Mouse (Mus musculus) liver, postnatal 0 days (tissue): ENCODE data around the gene Pias1. TPM values are rescaled to one million over a fixed set of nuclear protein-coding genes. Genes with fewer than 3 reads are reported as not detected.

ENCODE experiments used
- ATAC-seq: fragments of 200-750 bp; cut with Nextera tagmentation; 2 replicates; pipeline ENCODE4 v1.8.0; 2017; ENCODE audit warnings: mild to moderate bottlenecking, moderate library complexity
- DNase-seq: peaks from one replicate; pipeline ENCODE4 v3.0.0-alpha.2; 2016
- H3K27ac ChIP-seq: fragments of 300-500 bp; sonication (generic); 2 replicates; pipeline ENCODE4 v1.5.1; 2014; ENCODE audit warnings: antibody characterized with exemption, moderate library complexity, mild to moderate bottlenecking, low read depth
- H3K27me3 ChIP-seq: fragments of 300-500 bp; sonication (generic); 2 replicates; pipeline ENCODE4 v1.6.1; 2014; ENCODE audit warnings: low read length, control low read depth, mixed read lengths; ENCODE audit not compliant: insufficient read depth
- H3K36me3 ChIP-seq: fragments of 300-500 bp; sonication (generic); replicated peaks from 2 replicates; pipeline ENCODE4 v1.6.1; 2014; ENCODE audit warnings: mild to moderate bottlenecking, control low read depth, low read length, moderate library complexity, mixed read lengths; ENCODE audit not compliant: insufficient read depth
- H3K4me1 ChIP-seq: fragments of 300-500 bp; sonication (generic); 2 replicates; pipeline ENCODE4 v1.6.1; 2014; ENCODE audit warnings: antibody characterized with exemption, mild to moderate bottlenecking, control low read depth; ENCODE audit not compliant: insufficient read depth
- H3K4me2 ChIP-seq: fragments of 300-500 bp; sonication (generic); 2 replicates; pipeline ENCODE4 v1.6.1; 2014; ENCODE audit warnings: low read depth, mild to moderate bottlenecking, low read length, moderate library complexity, mixed read lengths
- H3K4me3 ChIP-seq: fragments of 300-500 bp; sonication (generic); 2 replicates; pipeline ENCODE4 v1.5.1; 2014; ENCODE audit warnings: low read depth, low read length
- H3K9ac ChIP-seq: fragments of 300-500 bp; sonication (generic); replicated peaks from 2 replicates; pipeline ENCODE4 v1.6.1; 2014; ENCODE audit warnings: mild to moderate bottlenecking, moderate library complexity
- H3K9me3 ChIP-seq: fragments of 300-500 bp; sonication (generic); 2 replicates; pipeline ENCODE4 v1.6.1; 2016; ENCODE audit warnings: mild to moderate bottlenecking, control low read depth, low read length, mixed read lengths
- CTCF ChIP-seq: sonication (generic); IDR thresholded peaks from 2 replicates; pipeline ENCODE4 v1.5.1; 2016; ENCODE audit warnings: antibody characterized with exemption, low read depth
- EP300 ChIP-seq: IDR thresholded peaks from 2 replicates; pipeline ENCODE4 v1.6.1; 2016; ENCODE audit warnings: antibody characterized with exemption, low read depth, mild to moderate bottlenecking
- WGBS: fragments of 180-500 bp; shearing (Covaris S2); extraction: QIAGEN DNeasy Blood & Tissue Kit; methylation state at CpG from one replicate; pipeline ENCODE4 v1.1.7; 2014; ENCODE audit not compliant: insufficient replicate concordance; 5-methylcytosine and 5-hydroxymethylcytosine counted together
- polyA plus RNA-seq: library from polyadenylated mRNA; unstranded; fragments of >200 nt; fragmentation: Nextera tagmentation; extraction: Ambion mirVana; gene quantifications from 2 replicates; pipeline ENCODE4 v1.2.1, GENCODE M21; 2015

Pias1 gene
- polyA plus RNA-seq, 1 experiment from 2014 or later = 20.9 TPM

DNA sequence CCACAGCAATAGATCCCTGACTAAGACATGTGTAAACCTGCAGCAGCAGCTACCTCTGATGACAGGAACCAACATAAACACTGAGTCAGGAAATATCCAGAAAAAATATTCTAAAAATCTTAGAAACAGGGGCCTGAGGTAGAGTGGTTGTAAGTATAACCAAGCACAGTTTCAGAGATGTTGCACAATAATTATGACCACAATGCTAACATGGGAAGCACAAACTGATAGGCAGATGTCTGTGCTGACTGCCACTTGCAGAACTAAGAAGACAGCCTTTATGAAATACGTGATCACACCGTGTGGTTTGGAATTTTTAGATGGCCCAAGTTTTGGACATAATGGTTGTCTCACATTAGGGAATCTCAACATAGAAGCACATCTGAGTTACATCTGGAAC, 83.9 kb downstream of the Pias1 start:
- 84% methylated on average over 2 of the region's 2 CpGs for WGBS
- H3K9me3 ChIP-seq = no peaks in the 10 kb centered on the region
- DNase-seq = no peak
- no peak overlapping the region for H3K27ac ChIP-seq
- H3K9ac ChIP-seq = no peak overlapping the region
- H3K4me2 ChIP-seq = no peak overlapping the region
- H3K4me3 ChIP-seq = no peak overlapping the region
- H3K36me3 ChIP-seq = peaks cover 29% of the 10 kb centered on the region
- H3K27me3 ChIP-seq = no peaks in the 10 kb centered on the region
- no peak for ATAC-seq
- TF ChIP-seq CTCF = no peak
- no peak for TF ChIP-seq EP300
- H3K4me1 ChIP-seq = no peaks in the 10 kb centered on the region

DNA sequence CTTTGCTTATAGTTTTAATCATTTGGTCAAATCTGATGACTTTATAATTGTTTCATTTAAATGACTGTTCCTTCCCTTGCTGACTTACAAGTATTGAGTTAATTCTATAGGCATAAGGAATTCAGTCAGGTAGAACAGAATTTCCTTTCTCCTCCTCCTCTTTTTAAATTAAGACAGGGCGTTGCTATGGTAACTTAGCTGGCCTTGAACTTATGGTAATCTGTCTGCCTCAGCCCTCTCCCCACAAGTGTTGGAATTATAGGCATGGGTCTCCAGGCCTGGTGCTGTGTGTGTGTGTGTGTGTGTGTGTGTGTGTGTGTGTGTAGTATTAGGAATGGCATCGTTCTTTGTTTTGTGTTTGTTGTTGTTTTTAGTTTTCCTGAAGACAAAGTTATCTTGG, 86.0 kb downstream of the Pias1 start:
- Histone ChIP-seq H3K9me3 (no peaks in the 10 kb centered on the region), H3K4me1 (no peaks in the 10 kb centered on the region), H3K9ac (no peak overlapping the region), H3K4me3 (no peak overlapping the region), H3K27me3 (no peaks in the 10 kb centered on the region), H3K27ac (no peak overlapping the region), H3K36me3 (peaks cover 27% of the 10 kb centered on the region), H3K4me2 (no peak overlapping the region)
- TF ChIP-seq CTCF = no peak
- TF ChIP-seq EP300 = no peak
- ATAC-seq (no peak), DNase-seq (no peak)
- WGBS = 87% methylated on average over 2 of the region's 2 CpGs

DNA sequence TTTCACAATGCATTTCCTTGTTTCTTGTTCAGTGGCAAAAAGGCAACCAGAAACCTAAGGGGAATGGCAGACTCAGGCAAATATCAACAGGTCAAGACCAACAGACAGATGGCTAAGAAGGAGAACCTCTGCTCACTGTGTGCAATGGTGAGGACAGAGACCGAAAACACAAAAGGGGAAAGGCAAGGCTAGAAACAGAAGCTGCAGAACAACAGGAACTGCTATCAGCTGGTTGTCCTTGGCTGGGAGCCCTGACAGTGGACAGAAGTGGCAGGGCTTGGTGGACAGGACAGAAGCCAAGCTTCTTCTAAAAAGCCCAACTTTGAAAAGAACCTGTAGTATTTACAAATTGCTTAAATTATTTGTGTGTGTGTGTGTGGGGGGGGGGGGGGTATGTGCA, 93.2 kb downstream of the Pias1 start:
- no peak for ATAC-seq
- Histone ChIP-seq H3K27ac (peak overlapping the region; percentile 48; the same call in 1 of the 2 replicates), H3K9ac (no peak overlapping the region), H3K9me3 (no peaks in the 10 kb centered on the region), H3K4me3 (no peak overlapping the region), H3K4me2 (no peak overlapping the region), H3K4me1 (no peaks in the 10 kb centered on the region), H3K27me3 (no peaks in the 10 kb centered on the region), H3K36me3 (peaks cover 47% of the 10 kb centered on the region)
- TF ChIP-seq CTCF (no peak), EP300 (no peak)
- no peak for DNase-seq
- 52% methylated on average over 1 of the region's 1 CpGs for WGBS

DNA sequence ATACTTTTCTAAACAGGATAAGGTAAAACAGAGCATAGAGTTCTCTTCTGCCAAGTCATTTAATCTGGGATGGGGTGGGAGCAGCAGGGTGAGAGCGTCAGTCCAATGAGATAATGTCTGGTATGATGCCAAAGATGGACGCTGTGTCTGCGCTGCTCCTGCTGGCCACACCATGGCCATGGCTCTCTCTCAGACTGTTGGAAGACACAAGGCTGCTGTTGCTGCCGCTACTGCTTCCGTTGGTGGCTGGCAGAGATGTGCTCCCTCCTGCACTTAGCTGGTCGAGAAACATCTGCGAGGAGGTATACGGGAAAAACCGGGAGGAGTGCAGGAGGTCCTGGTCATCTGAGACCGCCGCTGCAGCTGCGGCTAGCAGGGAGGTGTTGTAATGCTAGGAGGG, 105.9 kb downstream of the Pias1 start:
- no peak for DNase-seq
- TF ChIP-seq CTCF = no peak
- no peak for TF ChIP-seq EP300

DNA sequence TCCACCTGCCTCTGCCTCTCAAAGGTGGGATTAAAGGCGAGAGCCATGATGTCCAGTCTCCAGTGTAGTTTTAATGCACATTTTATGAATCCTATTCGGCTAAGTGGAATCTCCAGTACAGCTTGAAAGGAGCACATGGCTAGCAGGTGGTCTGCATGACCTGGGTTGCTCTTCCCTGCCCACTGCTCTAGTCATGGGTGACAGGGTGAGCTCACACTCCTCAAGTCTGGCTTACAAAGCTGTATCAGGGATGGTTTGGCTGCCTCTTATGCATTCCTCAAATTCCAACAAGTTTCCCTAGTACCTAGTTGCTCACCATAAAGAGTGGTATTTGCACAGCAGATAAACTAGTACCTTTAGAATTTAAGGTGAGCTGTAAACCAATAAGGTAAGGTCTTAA, 109.9 kb downstream of the Pias1 start:
- 83% methylated on average over 2 of the region's 2 CpGs for WGBS
- no peak for TF ChIP-seq CTCF
- no peak for TF ChIP-seq EP300
- peaks cover 28% of the 10 kb centered on the region for H3K36me3 ChIP-seq
- no peak overlapping the region for H3K27ac ChIP-seq
- H3K4me2 ChIP-seq = no peak overlapping the region
- H3K27me3 ChIP-seq = no peaks in the 10 kb centered on the region
- ATAC-seq (no peak), DNase-seq (no peak)
- no peak overlapping the region for H3K4me3 ChIP-seq
- H3K9me3 ChIP-seq = no peaks in the 10 kb centered on the region
- no peak overlapping the region for H3K9ac ChIP-seq
- no peaks in the 10 kb centered on the region for H3K4me1 ChIP-seq

More for the DNA sequence above, 105.9 kb downstream of the Pias1 start:
- ATAC-seq = no peak
- Histone ChIP-seq H3K9ac (no peak overlapping the region), H3K36me3 (peaks cover 51% of the 10 kb centered on the region), H3K9me3 (no peaks in the 10 kb centered on the region), H3K27ac (no peak overlapping the region), H3K4me1 (no peaks in the 10 kb centered on the region), H3K27me3 (no peaks in the 10 kb centered on the region), H3K4me3 (no peak overlapping the region), H3K4me2 (no peak overlapping the region)
- whole genome bisulfite sequencing = 86% methylated on average over 12 of the region's 12 CpGs

DNA sequence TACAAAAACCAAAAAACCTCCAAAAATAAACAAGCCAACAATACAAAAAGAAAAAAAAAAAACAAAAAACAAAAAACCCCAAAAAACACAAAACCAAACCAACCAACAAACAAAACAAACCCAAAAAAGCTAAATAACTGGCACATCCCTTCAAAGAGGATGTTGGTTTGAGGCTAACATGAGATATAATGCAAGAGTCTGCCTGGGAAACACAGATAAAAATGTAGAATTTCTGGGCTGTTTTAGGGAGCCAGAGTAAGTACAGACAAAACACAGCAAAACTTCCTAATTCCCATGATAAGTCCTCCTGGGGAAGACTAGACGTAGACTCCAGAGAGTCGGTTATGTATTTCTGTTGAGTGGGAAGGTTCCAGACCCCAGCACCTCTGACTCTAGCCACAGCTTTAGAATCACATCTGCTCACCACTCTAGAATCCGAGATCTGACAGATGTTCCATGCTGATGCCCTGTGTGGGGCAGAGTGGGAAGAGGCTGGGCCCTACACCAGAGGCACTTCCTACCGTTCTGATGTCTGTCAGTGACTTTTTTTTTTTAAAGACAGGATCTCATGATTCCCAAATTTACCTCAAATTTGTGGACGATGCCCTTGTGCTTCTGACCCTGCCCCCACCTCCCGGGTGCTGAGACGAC, 110.6 kb downstream of the Pias1 start:
- no peak for TF ChIP-seq EP300
- no peak for TF ChIP-seq CTCF
- DNase-seq (no peak), ATAC-seq (0 out of 2 replicates have a peak, but pooled peaks have one; percentile 23)
- H3K9me3 ChIP-seq = no peaks in the 10 kb centered on the region
- no peak overlapping the region for H3K4me3 ChIP-seq
- H3K36me3 ChIP-seq = peaks cover 22% of the 10 kb centered on the region
- no peak overlapping the region for H3K9ac ChIP-seq
- no peaks in the 10 kb centered on the region for H3K27me3 ChIP-seq
- WGBS = 61% methylated on average over 7 of the region's 7 CpGs
- no peaks in the 10 kb centered on the region for H3K4me1 ChIP-seq
- no peak overlapping the region for H3K27ac ChIP-seq
- H3K4me2 ChIP-seq = no peak overlapping the region
